Mouse (Mus musculus): Measurements from ENCODE around the gene Tmem182. TPM values are rescaled to one million over a fixed set of nuclear protein-coding genes. Genes with fewer than 3 reads are reported as not detected.
A peak's percentile ranks its signal among the peaks of the same experiment; 100 is the strongest.

The Tmem182 gene
- total and polyA plus RNA-seq, 2 experiments, result 0.28 TPM; not detected in 1

- H3K36me3 ChIP-seq (ENCODE audit: control insufficient read depth, insufficient read depth, low read length), result no peaks in the 10 kb centered on the region
- H3K4me1 ChIP-seq (ENCODE audit: control insufficient read depth, insufficient read depth, low read length), result no peaks in the 10 kb centered on the region
- no peaks in the 10 kb centered on the region for H3K79me2 ChIP-seq (ENCODE audit: control insufficient read depth, insufficient read depth, low read length)
- TF ChIP-seq POLR2A (IDR thresholded peaks at IDR 0.05; ENCODE audit: extremely low read depth, insufficient read depth, low read length), result no peak
- H3K9ac ChIP-seq (ENCODE audit: low read depth, low read length), result no peak overlapping the region
- WGBS, result 76% methylated on average over 26 of the region's 26 CpGs
- DNase-seq (ENCODE audit: extremely low read depth, low read depth, low spot score), result no peak
- 0 out of 2 replicates have a peak, but pooled peaks cover 2% of the 10 kb centered on the region for H3K27me3 ChIP-seq (ENCODE audit: control insufficient read depth, insufficient read depth, low read length)
- no peak overlapping the region for H3K27ac ChIP-seq (replicated peaks; ENCODE audit: insufficient read depth, low read depth, low read length)
- no peak overlapping the region for H3K4me3 ChIP-seq (ENCODE audit: insufficient read depth, low read depth, low read length)
Observed at GRCm38 (mm10) chr1:40874456-40875375, 69.3 kb downstream of the Tmem182 start.

- no peak overlapping the region for H3K27ac ChIP-seq (replicated peaks; ENCODE audit: insufficient read depth, low read depth, low read length)
- no peak overlapping the region for H3K9ac ChIP-seq (ENCODE audit: low read depth, low read length)
- 20% methylated on average over 9 of the region's 9 CpGs for WGBS
- TF ChIP-seq POLR2A (IDR thresholded peaks at IDR 0.05; ENCODE audit: extremely low read depth, insufficient read depth, low read length), result no peak
- TF ChIP-seq CTCF (IDR thresholded peaks at IDR 0.05; ENCODE audit: low read depth, low read length), result no peak
- H3K4me3 ChIP-seq (ENCODE audit: insufficient read depth, low read depth, low read length), result no peak overlapping the region
- no peaks in the 10 kb centered on the region for H3K36me3 ChIP-seq (ENCODE audit: control insufficient read depth, insufficient read depth, low read length)
- no peaks in the 10 kb centered on the region for H3K79me2 ChIP-seq (ENCODE audit: control insufficient read depth, insufficient read depth, low read length)
- H3K27me3 ChIP-seq (ENCODE audit: control insufficient read depth, insufficient read depth, low read length), result no peaks in the 10 kb centered on the region
- no peak for DNase-seq (ENCODE audit: extremely low read depth, low read depth, low spot score)
- no peaks in the 10 kb centered on the region for H3K4me1 ChIP-seq (ENCODE audit: control insufficient read depth, insufficient read depth, low read length)
Observed at GRCm38 (mm10) chr1:40879051-40879450, 73.7 kb downstream of the Tmem182 start.

- Histone ChIP-seq H3K79me2 (ENCODE audit: control insufficient read depth, insufficient read depth, low read length) (no peaks in the 10 kb centered on the region), H3K27ac (replicated peaks; ENCODE audit: insufficient read depth, low read depth, low read length) (no peak overlapping the region), H3K27me3 (ENCODE audit: control insufficient read depth, insufficient read depth, low read length) (no peaks in the 10 kb centered on the region), H3K4me1 (ENCODE audit: control insufficient read depth, insufficient read depth, low read length) (no peaks in the 10 kb centered on the region), H3K4me3 (ENCODE audit: insufficient read depth, low read depth, low read length) (no peak overlapping the region), H3K36me3 (ENCODE audit: control insufficient read depth, insufficient read depth, low read length) (no peaks in the 10 kb centered on the region), H3K9ac (ENCODE audit: low read depth, low read length) (no peak overlapping the region)
- TF ChIP-seq POLR2A (IDR thresholded peaks at IDR 0.05; ENCODE audit: extremely low read depth, insufficient read depth, low read length), result no peak
- TF ChIP-seq CTCF (IDR thresholded peaks at IDR 0.05; ENCODE audit: low read depth, low read length), result no peak
- DNase-seq (ENCODE audit: extremely low read depth, low read depth, low spot score), result no peak
- 79% methylated on average over 6 of the region's 6 CpGs for WGBS
Observed at GRCm38 (mm10) chr1:40879526-40879925, 74.1 kb downstream of the Tmem182 start.

- no peaks in the 10 kb centered on the region for H3K36me3 ChIP-seq (ENCODE audit: control insufficient read depth, insufficient read depth, low read length)
- no peak for DNase-seq (ENCODE audit: extremely low read depth, low read depth, low spot score)
- no peak overlapping the region for H3K27ac ChIP-seq (replicated peaks; ENCODE audit: insufficient read depth, low read depth, low read length)
- 36% methylated on average over 2 of the region's 2 CpGs for WGBS
- no peaks in the 10 kb centered on the region for H3K79me2 ChIP-seq (ENCODE audit: control insufficient read depth, insufficient read depth, low read length)
- no peak for TF ChIP-seq CTCF (IDR thresholded peaks at IDR 0.05; ENCODE audit: low read depth, low read length)
- no peak for TF ChIP-seq POLR2A (IDR thresholded peaks at IDR 0.05; ENCODE audit: extremely low read depth, insufficient read depth, low read length)
- H3K4me3 ChIP-seq (ENCODE audit: insufficient read depth, low read depth, low read length), result no peak overlapping the region
- no peaks in the 10 kb centered on the region for H3K4me1 ChIP-seq (ENCODE audit: control insufficient read depth, insufficient read depth, low read length)
- H3K27me3 ChIP-seq (ENCODE audit: control insufficient read depth, insufficient read depth, low read length), result no peaks in the 10 kb centered on the region
- no peak overlapping the region for H3K9ac ChIP-seq (ENCODE audit: low read depth, low read length)
Observed at GRCm38 (mm10) chr1:40880527-40880926, 75.1 kb downstream of the Tmem182 start.

- no peak for TF ChIP-seq POLR2A (IDR thresholded peaks at IDR 0.05; ENCODE audit: extremely low read depth, insufficient read depth, low read length)
- TF ChIP-seq CTCF (IDR thresholded peaks at IDR 0.05; ENCODE audit: low read depth, low read length), result no peak
- Histone ChIP-seq H3K4me3 (ENCODE audit: insufficient read depth, low read depth, low read length) (no peak overlapping the region), H3K27ac (replicated peaks; ENCODE audit: insufficient read depth, low read depth, low read length) (no peak overlapping the region), H3K27me3 (ENCODE audit: control insufficient read depth, insufficient read depth, low read length) (no peaks in the 10 kb centered on the region), H3K9ac (ENCODE audit: low read depth, low read length) (no peak overlapping the region), H3K79me2 (ENCODE audit: control insufficient read depth, insufficient read depth, low read length) (no peaks in the 10 kb centered on the region), H3K4me1 (ENCODE audit: control insufficient read depth, insufficient read depth, low read length) (no peaks in the 10 kb centered on the region), H3K36me3 (ENCODE audit: control insufficient read depth, insufficient read depth, low read length) (no peaks in the 10 kb centered on the region)
- DNase-seq (ENCODE audit: extremely low read depth, low read depth, low spot score), result no peak
- 82% methylated on average over 2 of the region's 2 CpGs for WGBS
Observed at GRCm38 (mm10) chr1:40883856-40884255, 78.5 kb downstream of the Tmem182 start.

- TF ChIP-seq POLR2A (IDR thresholded peaks at IDR 0.05; ENCODE audit: extremely low read depth, insufficient read depth, low read length) (no peak), CTCF (IDR thresholded peaks at IDR 0.05; ENCODE audit: low read depth, low read length) (peak; percentile 6; the same call in 1 of the 2 replicates)
- H3K27ac ChIP-seq (replicated peaks; ENCODE audit: insufficient read depth, low read depth, low read length), result no peak overlapping the region
- no peak overlapping the region for H3K4me3 ChIP-seq (ENCODE audit: insufficient read depth, low read depth, low read length)
- no peak overlapping the region for H3K9ac ChIP-seq (ENCODE audit: low read depth, low read length)
- 72% methylated on average over 6 of the region's 6 CpGs for WGBS
- no peaks in the 10 kb centered on the region for H3K79me2 ChIP-seq (ENCODE audit: control insufficient read depth, insufficient read depth, low read length)
- H3K36me3 ChIP-seq (ENCODE audit: control insufficient read depth, insufficient read depth, low read length), result no peaks in the 10 kb centered on the region
- no peaks in the 10 kb centered on the region for H3K27me3 ChIP-seq (ENCODE audit: control insufficient read depth, insufficient read depth, low read length)
- DNase-seq (ENCODE audit: extremely low read depth, low read depth, low spot score), result no peak
- no peaks in the 10 kb centered on the region for H3K4me1 ChIP-seq (ENCODE audit: control insufficient read depth, insufficient read depth, low read length)
Observed at GRCm38 (mm10) chr1:40884943-40885342, 79.5 kb downstream of the Tmem182 start.

Measured in liver, adult 2 months (tissue).